Mouse (Mus musculus): ENCODE measurements around the gene Pus1.
"Not testable (repeated sequence)": the region's sequence is repeated elsewhere in the genome, so short reads cannot be mapped to it uniquely, and the experiment has no call there.

Gene Pus1

DNA sequence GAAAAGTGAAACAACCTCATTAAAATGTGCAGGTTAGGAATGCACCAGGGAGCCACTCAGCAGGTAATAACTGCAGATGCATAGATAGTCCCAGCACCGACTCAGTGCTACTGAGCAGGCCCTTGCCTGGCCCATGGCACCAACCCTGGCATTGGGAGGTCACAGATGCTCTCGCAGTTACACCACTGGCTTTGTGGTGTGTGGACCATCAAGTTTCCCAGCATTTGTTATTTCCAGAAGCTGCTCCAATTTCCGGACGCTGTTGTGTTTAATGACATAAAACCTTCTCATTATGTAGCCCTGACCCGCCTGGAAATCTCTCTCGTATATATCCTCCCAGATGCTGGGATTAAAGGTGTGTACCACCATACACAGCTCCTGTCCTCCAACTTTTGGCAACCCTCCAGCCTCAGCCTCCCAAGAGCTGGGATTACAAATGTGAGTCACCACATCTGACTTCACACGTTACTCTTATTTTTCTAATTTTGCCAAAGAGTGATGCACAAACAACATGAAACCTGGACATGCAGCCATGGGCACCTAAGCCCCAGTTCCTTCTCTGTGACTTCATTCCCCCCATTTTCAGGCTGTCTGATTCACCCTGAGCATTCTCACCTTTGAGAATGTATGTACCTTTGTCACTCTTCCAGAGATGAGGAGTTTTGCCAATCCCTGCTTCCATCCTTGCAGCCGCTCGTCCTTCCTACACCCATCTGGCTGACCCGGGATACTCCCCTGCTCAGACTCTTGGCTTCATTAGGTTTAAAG lies 486 bp upstream of the Pus1 start:
- DNase-seq = no peak

DNA sequence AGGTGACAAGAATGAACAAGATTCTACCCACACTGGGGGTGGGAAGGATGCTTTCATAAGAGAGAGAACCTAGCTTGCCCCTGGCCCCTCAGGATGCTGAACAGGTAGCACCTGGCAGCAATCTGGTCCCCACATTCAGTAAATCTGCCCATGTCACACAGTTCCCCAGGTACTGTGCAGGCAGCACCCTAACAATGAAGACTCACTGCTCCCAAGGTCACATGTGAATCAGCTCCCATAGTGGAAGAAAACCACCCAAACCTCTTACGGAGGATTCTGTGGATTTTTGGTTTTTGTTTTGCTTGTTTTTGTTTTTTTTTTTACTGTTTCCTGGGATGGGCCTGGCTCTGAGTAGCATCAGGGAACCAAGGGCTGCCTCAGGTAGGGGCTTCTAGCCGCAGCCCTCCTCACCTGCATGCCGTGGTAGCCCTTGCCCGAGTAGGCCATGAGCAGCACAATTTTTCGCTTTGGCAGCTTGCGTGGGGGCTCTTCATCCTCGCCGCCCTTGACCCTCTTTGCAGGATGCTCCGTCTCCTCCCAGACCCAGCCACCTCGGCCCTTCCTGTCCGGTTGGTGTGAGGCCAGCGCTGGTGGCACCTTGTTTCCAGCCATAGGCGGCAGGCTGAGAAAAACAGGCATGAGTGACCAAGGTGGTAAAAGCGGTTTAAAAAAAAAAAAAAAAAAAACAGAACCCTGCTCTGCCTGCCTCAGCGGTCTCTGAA lies 1.0 kb downstream of the Pus1 start:
- no peak for DNase-seq

DNA sequence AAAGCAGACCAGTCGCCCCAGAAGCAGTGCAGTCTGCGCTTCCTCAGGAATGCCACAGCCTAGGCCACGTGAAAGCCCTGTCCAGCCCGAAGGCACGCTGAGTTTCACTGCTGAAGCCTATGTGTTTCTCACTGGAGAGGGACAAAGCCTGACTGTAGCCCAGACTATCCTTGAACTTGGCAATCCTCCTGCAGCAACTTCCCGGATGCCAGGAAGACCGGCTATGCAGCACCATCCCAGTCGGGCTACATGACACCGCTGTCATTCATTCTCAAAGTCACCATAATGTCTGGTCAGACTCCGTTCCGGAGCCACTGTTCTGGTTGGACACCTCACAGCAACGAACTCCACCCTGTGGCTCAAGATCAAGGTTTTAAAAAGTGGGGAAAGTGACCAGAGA lies 2.2 kb downstream of the Pus1 start:
- no peak for DNase-seq

DNA sequence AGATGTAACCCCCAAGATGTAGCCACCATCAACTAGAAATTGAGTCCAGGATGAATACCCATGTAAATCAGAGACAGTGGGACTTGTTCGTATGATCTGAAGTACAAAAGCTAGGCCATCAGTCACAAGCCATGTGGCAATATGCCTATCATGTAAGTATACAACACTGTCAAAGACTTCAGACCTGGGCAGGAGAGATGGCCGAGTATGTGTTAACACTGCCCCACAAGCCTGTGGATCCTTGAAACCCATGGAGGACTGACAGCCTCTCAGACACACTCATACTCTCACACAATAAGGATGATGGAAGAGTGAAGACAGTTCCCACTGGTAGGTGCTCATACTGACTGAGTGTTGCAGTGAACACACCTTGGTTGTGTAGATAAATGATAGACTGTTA lies 4.3 kb downstream of the Pus1 start:
- DNase-seq = no peak

DNA sequence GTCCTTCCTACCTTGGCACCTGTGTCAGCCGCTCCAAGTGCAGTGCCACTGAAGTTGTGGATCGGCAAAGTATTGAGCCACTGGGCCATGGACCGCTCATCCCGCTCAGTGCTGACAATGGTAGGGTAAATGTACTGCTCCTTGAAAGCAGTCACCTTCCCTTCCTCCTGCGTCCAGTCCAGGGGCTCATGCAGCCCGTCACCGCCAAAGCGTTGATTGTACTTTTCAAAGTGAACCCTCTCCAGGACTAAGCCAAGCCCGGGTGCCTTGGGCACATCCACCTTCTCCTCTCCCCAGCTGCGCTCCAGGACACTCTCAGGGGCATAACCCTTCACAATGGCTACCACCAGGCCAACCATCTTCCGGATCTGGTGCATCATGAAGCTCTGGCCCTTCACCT lies 5.9 kb downstream of the Pus1 start:
- DNase-seq = no peak

DNA sequence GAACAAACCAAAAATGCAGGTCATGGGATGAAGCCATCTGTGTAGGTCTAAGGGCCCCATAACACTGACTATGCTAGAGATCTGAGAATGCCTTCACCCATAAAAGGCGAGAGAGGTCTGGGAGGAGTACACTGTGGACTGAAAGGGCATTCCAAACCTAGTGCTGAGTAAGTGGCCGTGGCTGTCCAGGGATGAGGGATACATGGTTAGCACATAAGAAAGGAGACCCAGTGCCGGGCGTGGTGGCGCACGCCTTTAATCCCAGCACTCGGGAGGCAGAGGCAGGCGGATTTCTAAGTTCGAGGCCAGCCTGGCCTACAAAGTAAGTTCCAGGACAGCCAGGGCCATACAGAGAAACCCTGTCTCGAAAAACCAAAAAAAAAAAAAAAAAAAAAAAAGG lies 7.5 kb downstream of the Pus1 start:
- not testable (repeated sequence) for DNase-seq

DNA sequence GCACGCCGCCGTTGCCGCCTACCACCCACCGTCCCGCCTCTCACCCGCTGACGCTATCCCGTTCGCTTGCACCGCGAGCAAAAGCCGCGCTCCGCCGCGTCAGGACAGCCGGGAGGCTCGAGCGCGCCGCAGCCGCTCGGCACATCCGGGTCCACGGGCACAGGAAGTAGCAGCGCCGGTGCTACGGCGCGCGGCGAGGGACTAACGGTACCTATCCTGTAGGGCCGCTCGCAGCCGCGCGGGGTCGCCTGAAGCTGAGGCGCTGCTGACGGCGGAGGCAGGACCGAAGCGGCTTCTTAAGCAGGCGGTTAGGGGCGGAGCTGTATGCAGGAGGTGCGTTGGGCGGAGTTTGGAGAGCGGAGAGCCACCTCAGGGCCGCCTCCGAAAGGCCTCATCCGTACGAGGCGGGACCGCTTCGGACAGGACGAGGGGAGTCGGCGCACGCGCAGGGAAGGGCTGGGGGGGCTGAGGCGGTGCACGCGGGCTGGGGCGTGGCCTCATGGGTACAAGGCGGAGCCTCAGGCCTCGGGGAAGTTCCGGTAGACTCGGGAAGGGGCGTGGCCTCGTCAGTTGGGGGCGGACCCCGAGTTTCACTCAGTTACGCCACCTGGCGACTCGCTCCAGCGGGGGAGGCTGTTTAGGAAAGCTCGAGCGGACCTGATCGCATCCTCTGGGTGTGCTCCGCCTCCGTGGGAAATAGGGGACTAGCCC lies 9.9 kb downstream of the Pus1 start, which contains the start of gene Ep400:
Ep400 (minus strand) TSS at position 270 of the 711 bp plus-strand sequence.
- DNase-seq = peak; percentile 100

DNA sequence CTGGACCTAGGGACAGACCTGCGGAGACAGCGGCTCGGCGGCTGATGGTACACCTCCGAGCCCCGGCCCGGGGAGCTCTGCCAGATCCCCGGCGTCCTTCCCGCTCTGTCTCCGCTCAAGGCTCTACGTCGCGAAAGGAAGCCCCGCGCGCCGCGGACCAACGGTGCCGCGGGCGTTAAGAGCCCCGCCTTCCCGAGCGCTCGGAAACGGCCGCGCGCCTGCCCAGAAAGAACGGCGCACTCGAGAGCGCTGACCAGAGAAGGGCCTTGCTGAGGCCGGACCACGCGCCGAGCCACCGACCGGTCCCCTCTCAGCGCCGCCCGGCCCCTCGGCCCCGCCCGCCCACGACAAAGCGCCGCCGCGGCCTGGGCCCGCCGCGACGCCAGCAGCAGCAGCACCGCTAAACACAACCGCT lies 10.4 kb downstream of the Pus1 start:
- DNase-seq = no peak

DNA sequence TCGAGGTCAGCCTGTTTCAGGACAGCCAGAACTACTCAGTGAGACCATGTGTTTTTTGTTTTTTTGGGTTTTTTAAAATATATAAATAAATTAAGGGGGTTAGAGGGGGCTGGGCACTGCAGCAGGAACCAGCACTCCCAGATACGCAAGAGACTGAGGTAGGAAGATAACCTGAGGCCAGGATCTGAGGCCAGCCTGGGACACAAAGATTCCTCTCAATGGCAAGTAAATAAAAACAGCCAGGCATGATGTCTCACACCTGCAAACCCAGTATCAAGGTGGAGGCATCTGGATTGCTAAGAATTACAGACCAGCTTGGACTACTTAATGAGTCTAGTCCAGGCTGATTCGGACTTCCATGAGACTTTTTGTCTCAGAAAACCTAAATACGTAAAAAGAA lies 11.2 kb downstream of the Pus1 start:
- DNase-seq = no peak

DNA sequence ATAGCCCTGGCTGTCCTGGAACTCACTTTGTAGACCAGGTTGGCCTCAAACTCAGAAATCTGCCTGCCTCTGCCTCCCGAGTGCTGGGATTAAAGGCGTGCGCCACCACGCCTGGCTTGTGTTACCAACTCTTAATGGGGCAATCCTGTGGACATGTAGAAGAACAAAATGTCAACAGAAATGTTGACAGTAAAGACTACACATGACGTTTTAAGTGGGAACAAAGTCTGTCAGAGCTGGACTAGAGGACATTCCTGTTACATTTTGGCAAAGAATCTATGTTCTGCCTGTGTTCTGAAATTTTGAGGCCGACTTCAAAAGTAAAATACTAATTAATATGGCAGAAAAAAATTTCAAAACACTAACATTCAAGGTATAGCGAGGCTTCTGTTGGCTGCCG lies 16.6 kb downstream of the Pus1 start:
- no peak for DNase-seq

DNA sequence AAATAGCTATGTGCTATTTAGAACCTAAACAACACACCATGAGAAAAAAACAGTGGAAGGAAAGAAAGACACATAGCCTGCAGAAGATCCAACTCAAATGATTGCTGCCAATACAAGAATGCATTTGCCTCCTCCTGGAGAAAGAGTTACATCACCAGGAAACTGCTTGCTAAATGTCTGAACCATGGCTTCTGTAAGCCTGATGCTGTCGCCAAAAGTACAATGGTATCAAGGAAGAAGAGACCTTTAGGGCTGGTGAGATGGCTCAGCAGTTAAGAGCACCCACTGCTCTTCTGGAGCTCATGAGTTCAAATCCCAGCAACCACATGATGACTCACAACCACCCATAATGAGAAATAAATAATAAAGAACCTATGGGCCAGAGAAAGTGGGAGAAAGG lies 35.4 kb downstream of the Pus1 start:
- no peak for DNase-seq

DNA sequence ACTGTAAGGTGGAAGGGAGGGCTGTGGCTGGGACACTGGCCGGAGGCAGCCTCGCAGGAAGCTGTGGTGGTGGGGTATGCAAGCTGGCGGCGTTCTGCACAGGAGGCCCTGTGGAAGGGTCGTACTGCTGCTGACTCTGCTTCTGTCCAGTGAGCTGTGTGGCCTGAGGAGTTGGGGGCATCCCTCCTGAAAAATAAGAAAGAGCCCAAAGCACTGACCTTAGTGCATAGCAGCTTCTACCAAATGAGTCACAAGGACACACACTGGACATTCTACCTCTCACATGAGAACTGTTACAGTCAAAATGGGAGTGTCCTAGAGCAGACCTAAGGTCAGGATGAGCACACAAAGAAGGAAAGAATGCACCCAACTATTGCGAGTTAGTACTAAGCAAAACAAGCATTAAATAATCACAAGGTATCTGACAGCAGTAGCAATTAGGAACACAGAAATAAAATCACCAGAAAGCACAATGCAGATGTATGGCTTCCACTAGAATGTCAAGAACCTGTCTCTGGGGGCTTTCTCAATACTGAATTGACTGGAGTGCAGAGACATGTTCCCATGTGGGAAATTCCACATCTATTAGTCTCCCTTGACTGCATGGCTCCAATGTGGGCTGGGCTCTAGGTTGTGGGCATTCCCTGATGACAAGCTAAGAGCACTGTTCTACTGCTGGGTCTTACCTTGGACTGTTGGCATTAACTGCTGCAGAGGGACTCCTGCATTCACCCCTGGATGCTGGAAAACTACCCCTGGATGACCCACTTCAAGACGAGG lies 40.8 kb downstream of the Pus1 start:
- no peak for DNase-seq

DNA sequence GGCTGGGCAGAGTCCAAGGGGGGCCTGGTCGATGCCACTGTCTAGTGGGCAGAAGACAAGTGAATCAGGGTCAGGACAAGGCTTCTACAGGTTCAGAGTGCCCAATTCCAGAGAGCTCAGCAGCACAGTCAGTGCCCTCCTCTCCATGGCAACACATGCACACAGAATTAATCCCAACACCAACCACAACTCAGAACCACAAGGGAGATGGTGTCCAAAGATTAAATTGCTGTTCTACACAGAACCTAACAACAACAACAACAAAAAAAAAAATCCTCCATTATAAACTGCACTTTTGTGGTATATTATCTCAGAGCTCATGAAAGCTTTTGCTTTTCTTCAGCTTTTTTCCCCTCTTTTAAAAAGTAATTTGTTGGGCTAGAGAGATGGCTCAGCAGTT lies 44.9 kb downstream of the Pus1 start:
- no peak for DNase-seq

DNA sequence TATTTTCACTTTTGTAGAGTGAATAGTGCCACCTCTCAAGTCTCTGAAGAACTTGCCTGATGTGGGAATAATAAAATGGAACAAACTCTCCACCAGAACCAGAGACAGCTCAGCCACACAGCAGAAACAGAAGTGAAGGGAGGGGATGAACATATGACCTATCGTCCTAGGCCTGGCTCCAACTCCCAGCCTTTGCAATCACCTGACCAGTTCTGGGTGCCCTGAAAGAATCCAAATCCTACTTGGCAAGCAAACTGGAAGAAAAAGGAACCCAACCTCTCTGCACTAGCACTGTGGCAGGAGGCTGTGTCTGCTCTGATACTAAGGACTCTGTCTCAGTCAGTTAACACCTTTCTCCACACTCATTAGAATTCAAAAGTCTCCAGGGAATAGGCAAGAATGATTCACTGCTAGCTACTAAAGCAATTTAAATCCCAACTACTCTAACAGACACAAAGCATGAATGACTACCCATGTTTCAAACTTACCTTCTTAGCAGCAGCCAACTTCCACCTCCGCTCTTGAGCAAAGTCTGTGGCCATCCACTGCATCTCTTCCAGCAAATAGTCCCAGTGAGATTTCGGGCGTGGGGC lies 47.1 kb downstream of the Pus1 start:
- DNase-seq = no peak

DNA sequence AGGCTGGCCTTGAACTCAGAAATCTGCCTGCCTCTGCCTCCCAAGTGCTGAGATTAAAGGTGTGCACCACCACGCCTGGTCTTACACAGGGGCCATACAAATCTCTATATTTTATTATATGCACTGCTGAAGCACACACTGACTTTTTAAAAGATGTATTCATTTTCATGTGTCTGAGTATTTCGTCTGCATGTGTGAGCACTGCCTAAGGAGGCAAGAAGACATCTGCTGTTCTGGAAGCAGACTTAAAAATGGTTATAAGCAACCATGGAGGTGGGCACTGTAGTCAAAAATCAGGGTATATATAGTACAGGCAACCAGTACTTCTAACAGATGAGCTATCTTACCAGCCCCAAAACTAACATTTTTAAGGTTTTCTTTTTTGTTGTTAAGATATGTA lies 49.2 kb downstream of the Pus1 start:
- DNase-seq = no peak

DNA sequence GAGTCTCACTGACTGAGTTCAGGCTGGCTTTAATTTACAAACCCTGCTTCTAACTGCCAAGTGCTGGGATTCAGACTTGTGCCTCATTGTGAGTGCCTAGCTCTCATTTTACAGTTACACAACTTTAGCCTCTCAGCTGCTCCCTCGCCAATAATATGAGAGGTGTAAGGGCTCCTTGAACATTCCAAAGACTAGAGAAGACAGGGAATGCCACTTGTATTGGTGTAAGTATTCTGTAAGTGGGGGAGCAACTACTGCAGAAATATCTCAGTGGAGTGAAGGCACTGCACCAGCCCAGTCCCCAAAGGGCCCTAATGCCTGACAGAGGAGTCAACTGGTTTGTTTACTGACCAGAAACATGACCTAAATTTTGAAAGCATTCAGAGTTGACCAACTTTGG lies 52.6 kb downstream of the Pus1 start:
- no peak for DNase-seq

Measured in kidney, adult 18-20 months (tissue).